Mouse (Mus musculus) Patski (cell line): ENCODE data around the gene Wrap73. TPM values are rescaled to one million over a fixed set of nuclear protein-coding genes. Genes with fewer than 3 reads are reported as not detected.

Experiments
- ATAC-seq: fragments of 100-300 bp; one replicate; pipeline ENCODE4 v1.8.0; 2021
- CTCF ChIA-PET: fragments of 350-600 bp; sonication (Branson Sonifier 250); formaldehyde crosslinking; loops from one replicate; lab custom pipeline; 2022; ENCODE audit warnings: inconsistent platforms; lab: Charles Lee
- POLR2A ChIA-PET: fragments of 350-600 bp; sonication (Branson Sonifier 250); formaldehyde crosslinking; loops from one replicate; lab custom pipeline; 2022; ENCODE audit warnings: antibody characterized with exemption, inconsistent platforms; lab: Charles Lee
- DNase-seq: peaks from one replicate; pipeline ENCODE4 v3.0.0-alpha.2; 2011; ENCODE audit warnings: low read depth, low spot score
- H3K27me3 ChIP-seq: fragments of 371-371 bp; one replicate; pipeline ENCODE4 v1.5.1; 2021
- CTCF ChIP-seq: fragments of 100-300 bp; IDR thresholded peaks from one replicate; pipeline ENCODE4 v1.5.1; 2021
- in situ Hi-C: fragments of 300-500 bp; cut with MboI; formaldehyde crosslinking; loops from 3 replicates; pipeline ENCODE4 v1.11.1; 2018; ENCODE audit warnings: low pct_unique_long_range_greater_than_20kb, mixed read lengths
- polyA plus RNA-seq: library from polyadenylated mRNA; unstranded; gene quantifications from one replicate; pipeline ENCODE4 v1.2.3, GENCODE M21; 2021

Gene Wrap73
- polyA plus RNA-seq, 1 experiment from 2014 or later = 15.9 TPM

- CTCF ChIA-PET = no interaction called here
- in situ Hi-C loops = no loop called here
- POLR2A ChIA-PET = no interaction called here
- TF ChIP-seq CTCF = no peak
- DNase-seq (no peak), ATAC-seq (peak; percentile 24)
- H3K27me3 ChIP-seq = no peaks in the 10 kb centered on the region
Observed at GRCm38 (mm10) chr4:154159961-154160537, 17.9 kb downstream of the Wrap73 start.

GRCm38 (mm10) chr4:154160538-154161390 lies 18.6 kb downstream of the Wrap73 start, which contains the start of gene Tprgl:
Tprgl (minus strand) TSS chr4:154160666.
- in situ Hi-C loops = no loop called here
- ChIA-PET CTCF (interaction anchor here (0.8 to 1.1 kb wide), 2 partner anchors 46 to 113 kb away, joined by 3 read pairs; no protein-coding TSS in a partner anchor), POLR2A (no interaction called here)
- no peak for TF ChIP-seq CTCF
- DNase-seq (peak; percentile 77), ATAC-seq (peak; percentile 97)
- H3K27me3 ChIP-seq = no peaks in the 10 kb centered on the region

DNA sequence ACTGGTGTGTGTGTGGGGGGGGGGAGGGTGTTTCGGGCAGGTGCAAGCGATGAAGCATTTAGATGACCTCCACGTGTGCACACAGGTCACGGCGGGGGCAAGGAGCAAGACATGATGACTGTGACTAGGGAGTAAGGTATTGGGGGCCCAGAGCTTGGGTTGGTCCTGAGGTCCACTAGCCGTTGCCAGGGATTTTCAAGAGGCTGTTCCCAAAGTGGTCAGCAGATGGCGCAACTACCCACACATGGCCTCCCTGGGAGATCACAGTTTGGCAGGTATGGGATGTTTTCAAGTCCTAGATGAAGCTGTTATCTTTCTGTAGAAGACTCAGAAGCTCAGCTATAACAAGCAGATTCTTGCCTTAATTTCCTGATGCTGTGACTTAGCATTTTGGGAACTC lies 21.1 kb downstream of the Wrap73 start:
- ChIA-PET CTCF (interaction anchor here (1.4 to 1.8 kb wide), 3 partner anchors 20 to 138 kb away, joined by 5 to 16 read pairs (median 6); partner anchors contain the start of gene Arhgef16), POLR2A (no interaction called here)
- TF ChIP-seq CTCF = no peak
- H3K27me3 ChIP-seq = no peaks in the 10 kb centered on the region
- in situ Hi-C loops = no loop called here
- DNase-seq (no peak), ATAC-seq (no peak)

- in situ Hi-C loops = loop anchor here (5.0 kb wide), 2 partner anchors 40 to 105 kb away; no protein-coding TSS in a partner anchor
- POLR2A ChIA-PET = no interaction called here
- no peak for TF ChIP-seq CTCF
- ATAC-seq = no peak
- DNase-seq = no peak
- CTCF ChIA-PET = interaction anchor here (0.9 to 2.3 kb wide), 5 partner anchors 36 to 135 kb away, joined by 3 to 22 read pairs (median 5); partner anchors contain the start of gene Arhgef16
- H3K27me3 ChIP-seq = peaks cover 8% of the 10 kb centered on the region
Observed at GRCm38 (mm10) chr4:154167053-154167452, 24.9 kb downstream of the Wrap73 start.

DNA sequence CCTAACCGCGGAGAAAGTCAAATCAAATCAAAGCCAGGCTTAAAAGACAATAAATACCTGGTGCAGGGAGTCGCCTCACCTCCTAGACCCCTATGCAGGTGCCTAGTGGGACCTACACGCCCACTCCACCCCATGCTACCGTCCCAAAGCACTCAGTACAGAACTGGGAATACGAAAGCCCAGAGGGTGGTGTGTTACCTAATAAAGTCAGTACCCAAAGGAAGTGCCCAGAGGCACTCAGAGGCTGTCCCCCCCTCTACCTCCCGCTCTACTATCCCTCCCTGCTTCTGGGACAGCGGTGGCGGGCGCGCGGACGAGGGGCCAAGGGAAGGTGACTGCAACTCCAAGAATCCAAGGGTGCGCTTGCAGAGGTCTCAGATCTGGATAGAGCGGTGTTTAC lies 27.8 kb downstream of the Wrap73 start:
- no peak for ATAC-seq
- ChIA-PET POLR2A (no interaction called here), CTCF (no interaction called here)
- no peak for TF ChIP-seq CTCF
- H3K27me3 ChIP-seq = peaks cover 8% of the 10 kb centered on the region
- in situ Hi-C loops = no loop called here
- DNase-seq = no peak

GRCm38 (mm10) chr4:154170506-154171150 lies 28.5 kb downstream of the Wrap73 start, which contains the start of gene Megf6:
Megf6 (plus strand) TSS chr4:154170730.
- TF ChIP-seq CTCF = no peak
- H3K27me3 ChIP-seq = peaks cover 8% of the 10 kb centered on the region
- CTCF ChIA-PET = interaction anchor here (0.6 kb wide), 1 partner anchor 36 kb away, joined by 3 read pairs; no protein-coding TSS in a partner anchor
- no peak for DNase-seq
- ATAC-seq = no peak
- POLR2A ChIA-PET = no interaction called here
- in situ Hi-C loops = no loop called here

- ATAC-seq = no peak
- ChIA-PET CTCF (no interaction called here), POLR2A (no interaction called here)
- in situ Hi-C loops = no loop called here
- TF ChIP-seq CTCF = no peak
- H3K27me3 ChIP-seq = peaks cover 8% of the 10 kb centered on the region
- no peak for DNase-seq
Observed at GRCm38 (mm10) chr4:154171151-154171930, 29.2 kb downstream of the Wrap73 start.

DNA sequence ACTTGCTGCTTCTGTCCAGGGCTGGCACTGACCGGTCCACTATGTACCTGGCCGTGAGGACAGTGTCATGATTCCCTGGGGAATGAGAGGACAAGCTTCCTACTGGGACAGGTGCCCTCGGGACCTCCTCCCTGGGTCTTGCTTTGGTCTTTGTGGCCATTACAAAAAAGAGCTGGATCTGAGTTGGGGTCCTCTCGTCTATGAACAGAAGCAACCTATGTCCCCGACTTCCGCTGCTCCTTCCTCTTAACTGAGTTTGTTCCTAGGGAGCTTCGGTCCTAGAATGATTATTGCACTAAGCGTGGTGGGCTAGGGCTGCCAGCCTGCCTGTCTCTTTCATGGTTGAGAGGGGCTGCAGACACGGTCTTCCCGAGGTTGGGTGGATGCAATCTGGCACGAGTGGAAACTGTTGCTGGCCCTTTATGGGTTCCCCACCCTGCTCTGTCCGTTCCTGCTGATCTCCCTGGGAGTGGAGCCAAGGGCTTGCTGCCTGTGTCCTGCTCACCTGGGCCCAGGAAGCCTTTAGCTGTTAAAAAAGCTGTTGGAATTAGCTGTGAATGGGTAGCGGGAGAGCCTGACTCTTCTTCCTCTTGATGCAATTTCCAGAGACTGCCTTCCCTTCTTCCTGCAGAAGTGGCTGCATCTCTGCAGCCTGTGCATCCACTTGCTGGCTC lies 29.9 kb downstream of the Wrap73 start:
- ChIA-PET CTCF (no interaction called here), POLR2A (no interaction called here)
- no peak for ATAC-seq
- in situ Hi-C loops = no loop called here
- H3K27me3 ChIP-seq = peaks cover 8% of the 10 kb centered on the region
- DNase-seq = no peak
- no peak for TF ChIP-seq CTCF

- no peak for TF ChIP-seq CTCF
- ATAC-seq = no peak
- ChIA-PET POLR2A (no interaction called here), CTCF (interaction anchor here (1.1 to 2.3 kb wide), 3 partner anchors 11 to 32 kb away, joined by 3 to 5 read pairs (median 3); no protein-coding TSS in a partner anchor)
- DNase-seq = no peak
- H3K27me3 ChIP-seq = no peaks in the 10 kb centered on the region
- in situ Hi-C loops = no loop called here
Observed at GRCm38 (mm10) chr4:154177257-154177656, 35.1 kb downstream of the Wrap73 start.
